Mouse (Mus musculus) left cerebral cortex, adult 8-10 months (tissue): ENCODE measurements around the gene Shisa5. TPM values are rescaled to one million over a fixed set of nuclear protein-coding genes. Genes with fewer than 3 reads are reported as not detected.

Experiments used
- DNase-seq, 2 experiments: peaks; one replicate each; pipeline ENCODE4 v3.0.0; 2022; ENCODE audit warnings: low spot score in 2 of 2
- total RNA-seq, 4 experiments: library from RNA; stranded (reverse); gene quantifications; 2 replicates each; pipeline ENCODE4 v1.2.4; 2022

Gene Shisa5
- total RNA-seq: 10 to 100 TPM; 81.8 to 96.8 (median 91.6) TPM

- DNase-seq: no peak
Observed at GRCm38 (mm10) chr9:109038086-109038895, at the start of gene Shisa5. Gene Shisa5 (plus strand): TSS chr9:109038565.

- DNase-seq: no peak
Observed at GRCm38 (mm10) chr9:108989802-108990461, 48.4 kb upstream of the Shisa5 start.

DNA sequence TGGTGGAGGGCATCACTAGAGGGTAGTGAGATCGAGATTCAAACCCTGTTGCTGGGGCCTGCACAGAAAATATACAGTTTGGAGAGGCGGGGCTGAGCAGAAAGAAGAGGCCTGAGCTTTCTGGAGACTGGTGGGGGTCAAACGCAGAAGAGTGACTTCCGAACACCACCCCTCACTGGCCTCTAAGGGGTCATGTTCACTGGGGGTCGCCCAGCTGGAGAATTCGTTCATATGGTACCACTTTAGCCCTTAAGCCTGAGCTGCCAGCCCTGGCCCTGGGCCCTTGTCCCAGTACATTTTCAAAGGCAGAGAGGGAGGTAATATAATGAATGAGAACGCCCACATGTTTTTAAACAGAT is 47.9 kb upstream of the Shisa5 start:
- no peak for DNase-seq

- DNase-seq: peak; percentile 70 to 98
Observed at GRCm38 (mm10) chr9:108991428-108992084, 46.8 kb upstream of the Shisa5 start, which contains the start of gene Pfkfb4. Gene Pfkfb4 (plus strand): TSS chr9:108991778.

- DNase-seq: no peak
Observed at GRCm38 (mm10) chr9:108992085-108992469, 46.3 kb upstream of the Shisa5 start.

DNA sequence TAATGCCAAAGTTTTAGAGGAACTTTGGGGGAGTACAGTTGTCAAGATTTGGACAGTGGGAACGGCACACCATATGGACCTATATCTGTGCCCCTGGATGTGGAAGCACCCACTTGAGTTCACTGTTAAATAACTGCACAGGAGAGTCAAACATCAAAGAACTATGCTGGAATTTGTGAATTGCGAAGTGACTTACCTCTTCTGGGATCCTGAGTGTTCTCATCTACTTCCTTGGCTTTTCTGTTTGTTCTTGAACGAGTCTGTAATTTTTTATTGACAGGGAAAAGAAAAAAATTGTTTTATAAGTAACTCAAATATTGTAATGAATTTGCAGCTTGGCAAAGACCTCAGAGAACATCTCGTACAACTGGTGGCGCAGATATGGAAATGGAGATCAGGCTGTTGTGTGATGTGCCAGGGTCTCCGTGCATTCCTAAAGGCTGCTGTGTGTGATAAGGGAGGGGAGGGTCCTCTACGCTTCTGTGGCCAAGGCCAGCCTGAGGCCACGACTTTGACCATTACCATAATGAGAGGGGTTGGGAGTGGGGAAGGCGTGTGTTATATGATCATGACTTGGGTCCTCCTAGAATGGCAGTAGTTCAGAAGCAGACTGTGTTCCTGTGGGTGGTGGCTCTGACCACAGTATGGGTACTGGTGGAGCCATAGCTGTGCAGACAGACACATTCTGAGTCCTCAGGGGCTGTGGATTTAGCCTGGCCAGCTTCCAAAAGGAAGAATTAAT is 45.6 kb upstream of the Shisa5 start:
- DNase-seq: no peak

DNA sequence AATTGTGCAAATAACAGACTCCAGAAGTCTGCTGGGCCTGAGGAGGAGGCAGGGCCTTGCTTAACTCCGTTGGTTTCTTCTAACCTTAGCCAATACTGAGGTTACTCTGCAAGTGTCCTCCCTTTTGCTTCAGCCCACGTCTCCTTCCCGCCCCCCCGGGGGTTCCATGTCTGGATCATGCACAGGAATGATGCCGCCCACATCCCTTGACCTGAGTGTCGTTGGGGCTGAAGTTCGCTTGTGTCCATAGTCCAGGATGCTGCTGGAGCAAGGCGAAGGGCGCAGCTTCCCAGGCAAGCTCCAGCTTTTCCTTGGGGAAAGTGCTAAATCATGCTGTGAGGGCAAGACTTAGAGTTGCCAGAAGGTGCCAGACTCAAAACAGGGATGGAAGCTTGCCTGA is 42.0 kb upstream of the Shisa5 start:
- DNase-seq: no peak

DNA sequence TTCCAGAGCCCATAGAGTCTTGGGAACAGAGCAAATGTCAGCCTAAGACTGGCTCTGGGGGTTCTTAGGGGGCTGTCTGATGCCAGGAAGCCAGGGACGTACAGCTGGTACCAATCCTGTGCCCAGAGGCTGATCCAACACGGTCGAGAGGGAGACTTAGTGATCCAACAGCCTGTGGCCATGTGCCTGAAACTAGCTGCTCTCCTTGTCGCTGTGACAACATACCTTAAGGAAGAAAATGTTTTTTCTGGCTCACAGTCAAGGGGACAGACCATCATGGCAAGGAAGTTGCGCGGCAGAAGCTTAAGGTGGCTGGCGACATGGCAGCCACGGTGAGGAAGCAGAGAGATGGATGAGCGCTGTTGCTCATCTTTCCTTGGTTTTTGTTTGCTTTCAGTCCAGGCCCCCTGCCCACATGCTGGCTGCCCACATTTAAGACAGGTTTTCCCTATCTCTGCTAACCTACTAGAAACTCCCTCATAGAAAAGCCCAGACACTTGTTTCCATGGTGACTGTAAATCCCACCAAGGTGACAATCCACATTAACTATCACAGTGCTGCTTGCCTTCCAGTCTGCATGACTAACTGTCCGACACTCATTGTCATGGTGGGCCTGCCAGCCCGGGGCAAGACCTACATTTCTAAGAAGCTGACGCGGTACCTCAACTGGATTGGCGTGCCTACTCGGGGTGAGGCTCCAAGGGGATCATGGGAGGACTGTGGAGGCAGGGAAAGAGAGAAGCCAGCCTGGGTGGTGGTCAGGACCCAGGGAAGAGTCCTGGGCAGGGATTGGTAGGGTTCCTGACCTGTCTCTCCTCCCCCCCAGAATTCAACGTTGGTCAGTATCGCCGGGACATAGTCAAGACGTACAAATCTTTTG is 39.8 kb upstream of the Shisa5 start:
- DNase-seq: no peak

DNA sequence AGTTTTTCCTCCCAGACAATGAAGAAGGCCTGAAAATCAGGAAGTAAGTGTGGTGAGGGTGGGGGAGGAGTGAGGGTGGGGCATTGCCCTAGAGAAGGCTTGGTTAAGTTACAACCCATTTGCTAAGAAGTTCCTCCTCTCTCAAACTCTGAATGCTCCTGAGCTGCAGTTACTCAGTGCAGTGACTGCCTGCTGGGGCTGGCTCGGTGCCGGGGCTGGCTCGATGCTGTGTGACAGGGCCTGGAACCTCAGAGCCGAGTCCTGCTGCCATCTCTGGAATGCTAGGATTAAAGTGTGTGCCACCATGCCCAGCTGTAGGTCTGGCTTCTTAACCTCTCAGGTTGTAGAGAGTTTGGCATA is 39.2 kb upstream of the Shisa5 start:
- DNase-seq: no peak

- DNase-seq: no peak
Observed at GRCm38 (mm10) chr9:109000726-109001125, 37.6 kb upstream of the Shisa5 start.

DNA sequence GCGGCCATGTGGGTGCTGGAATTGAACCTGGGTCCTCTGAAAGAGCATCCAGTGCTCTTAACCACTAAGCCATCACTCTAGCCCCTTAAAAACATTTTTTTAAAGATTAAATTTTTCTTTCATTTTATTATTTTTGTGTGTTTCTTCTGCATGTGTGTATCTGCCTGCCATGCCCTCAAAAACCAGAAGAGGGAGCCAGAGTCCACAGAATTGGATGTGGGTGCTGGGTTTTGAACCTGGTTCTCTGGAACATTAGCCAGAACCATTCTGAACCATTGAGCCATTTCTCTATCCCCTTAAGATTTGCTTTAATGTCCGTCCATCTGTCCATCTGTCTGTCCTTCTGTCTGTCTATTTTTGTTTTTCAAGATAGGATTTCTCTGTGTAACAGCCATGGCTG is 35.2 kb upstream of the Shisa5 start:
- DNase-seq: no peak

GRCm38 (mm10) chr9:109007025-109007780 is 31.2 kb upstream of the Shisa5 start:
- no peak for DNase-seq

DNA sequence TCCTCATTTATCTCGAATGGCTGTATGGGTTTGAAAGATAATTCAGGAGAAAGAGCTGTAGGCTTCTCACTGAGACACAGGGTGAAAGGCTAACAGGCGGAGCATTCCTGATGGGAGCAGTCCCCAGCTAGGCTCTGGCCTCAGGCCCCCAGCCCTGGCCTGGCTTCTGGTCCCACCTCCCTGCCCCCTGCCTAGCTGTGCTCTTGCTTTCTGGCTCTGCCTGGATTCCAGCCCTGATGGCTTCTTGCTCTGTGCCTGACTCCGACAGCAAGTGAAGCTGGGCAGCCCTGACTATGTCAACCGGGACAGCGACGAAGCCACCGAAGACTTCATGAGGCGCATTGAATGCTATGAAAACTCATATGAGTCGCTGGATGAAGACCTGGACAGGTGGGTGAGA is 30.3 kb upstream of the Shisa5 start:
- no peak for DNase-seq

DNA sequence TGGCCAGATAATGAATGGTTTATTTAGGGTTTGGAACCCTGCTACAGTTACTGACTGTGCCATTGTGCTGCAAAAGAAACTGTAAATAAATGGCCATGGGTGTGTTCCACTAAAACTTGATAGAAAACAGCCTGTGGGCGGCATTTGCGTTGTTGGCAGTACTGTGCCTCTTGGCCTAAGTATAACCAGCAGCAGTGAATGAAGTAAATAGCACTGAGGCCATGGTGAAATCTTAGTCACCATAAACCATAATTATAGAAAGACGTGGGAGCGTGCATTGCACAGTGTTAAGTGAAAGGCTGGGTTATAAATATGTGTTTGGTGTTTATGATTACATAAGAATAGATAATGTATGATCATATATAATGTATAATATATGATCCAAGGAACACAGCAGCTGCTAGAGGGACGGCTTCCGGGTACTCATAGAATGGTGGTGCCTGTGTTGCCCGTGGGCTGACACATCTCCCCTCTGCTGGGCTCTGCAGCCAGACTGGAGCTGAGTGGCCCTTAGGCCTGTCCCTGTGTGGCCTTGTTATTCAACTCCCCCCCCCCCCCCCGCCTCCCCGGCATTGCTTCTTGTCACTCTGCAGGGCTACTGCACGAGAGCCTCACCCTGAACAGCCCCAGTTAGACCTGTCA is 29.2 kb upstream of the Shisa5 start:
- DNase-seq: peak in 1 of 2 experiments; percentile 77

GRCm38 (mm10) chr9:109009636-109010315 is 28.6 kb upstream of the Shisa5 start:
- DNase-seq: peak in 1 of 2 experiments; percentile 75

DNA sequence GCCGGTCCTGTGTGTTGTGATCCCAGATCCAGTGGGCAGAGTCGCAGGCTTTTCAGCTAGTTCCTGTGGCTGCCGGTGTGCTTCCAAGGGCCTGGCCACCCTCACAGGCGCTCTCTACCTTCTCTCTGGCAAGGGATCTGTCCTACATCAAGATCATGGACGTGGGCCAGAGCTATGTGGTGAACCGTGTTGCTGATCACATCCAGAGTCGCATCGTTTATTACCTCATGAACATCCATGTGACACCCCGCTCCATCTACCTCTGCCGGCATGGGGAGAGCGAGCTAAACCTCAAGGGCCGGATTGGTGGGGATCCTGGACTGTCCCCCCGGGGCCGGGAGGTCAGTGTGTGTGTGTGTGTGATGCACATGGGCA is 28.1 kb upstream of the Shisa5 start:
- no peak for DNase-seq

GRCm38 (mm10) chr9:109015397-109015796 is 23.0 kb upstream of the Shisa5 start:
- no peak for DNase-seq

DNA sequence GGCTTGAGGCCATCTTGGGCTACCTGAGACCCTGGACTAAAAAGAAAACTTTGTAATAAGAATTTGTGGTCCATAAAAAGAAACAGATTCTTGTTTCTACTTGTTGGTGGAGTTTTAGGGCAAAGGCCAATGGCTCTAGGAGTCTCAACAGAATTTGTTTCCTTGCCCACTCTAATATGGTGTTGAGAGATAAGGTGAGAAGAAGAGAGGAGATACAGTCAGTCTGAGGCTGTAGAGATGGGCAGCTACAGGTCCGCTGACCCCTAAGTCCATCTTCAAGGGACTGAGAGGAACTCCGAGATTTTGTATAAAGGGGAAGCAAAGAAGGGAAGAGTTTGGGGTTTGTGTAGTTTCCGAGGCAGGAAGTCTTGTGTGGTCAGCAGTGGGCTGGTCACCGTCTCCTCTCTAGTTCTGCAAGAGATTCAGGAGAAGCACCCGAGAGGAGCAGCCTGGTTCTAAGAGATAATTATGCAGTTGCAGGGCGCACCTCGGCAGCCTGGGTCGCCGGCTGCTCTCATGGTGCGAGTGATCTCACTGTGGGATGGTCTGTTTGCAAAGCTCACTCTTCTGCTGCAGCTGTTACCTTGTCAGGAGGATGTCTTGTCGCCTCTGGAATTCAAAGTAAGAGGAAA is 21.3 kb upstream of the Shisa5 start:
- DNase-seq: no peak
